Mouse (Mus musculus) thymus, adult 18-20 months (tissue): ENCODE results near the gene Gpx4.

Source experiments
- DNase-seq, 2 experiments: peaks; one replicate each; pipeline ENCODE4 v3.0.0; 2022; ENCODE audit warnings: mixed read lengths in 2 of 2

Gpx4 gene

DNA sequence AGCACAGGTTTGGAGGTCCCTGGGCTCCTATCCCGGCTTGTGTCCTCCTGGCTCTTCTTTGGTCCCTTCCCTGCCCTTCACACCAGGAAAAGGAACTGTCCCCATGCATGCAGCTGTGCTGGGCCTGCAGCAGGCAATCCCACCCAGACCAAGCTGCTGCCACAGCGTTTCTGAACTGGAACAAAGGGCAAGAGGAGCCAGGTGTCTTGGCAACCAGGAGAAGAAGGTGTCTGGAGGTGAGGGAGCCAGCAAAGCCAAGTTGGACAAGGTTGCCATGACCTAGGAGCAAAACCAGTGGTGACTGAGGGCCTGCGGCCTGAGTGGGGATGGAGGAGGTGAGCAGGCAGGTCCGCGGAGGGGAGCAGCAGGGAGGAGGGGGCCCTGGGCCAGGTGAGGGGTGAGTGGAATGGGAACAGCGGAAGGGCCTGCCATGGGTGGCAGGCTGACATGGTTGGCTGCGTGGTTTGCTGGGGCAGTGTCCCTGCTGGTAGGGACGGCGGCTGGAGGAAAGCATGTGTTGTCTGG, at the start of gene Gpx4:
Gene Gpx4 (plus strand): TSS at position 126 of the 525 bp plus-strand sequence.
- no peak for DNase-seq

DNA sequence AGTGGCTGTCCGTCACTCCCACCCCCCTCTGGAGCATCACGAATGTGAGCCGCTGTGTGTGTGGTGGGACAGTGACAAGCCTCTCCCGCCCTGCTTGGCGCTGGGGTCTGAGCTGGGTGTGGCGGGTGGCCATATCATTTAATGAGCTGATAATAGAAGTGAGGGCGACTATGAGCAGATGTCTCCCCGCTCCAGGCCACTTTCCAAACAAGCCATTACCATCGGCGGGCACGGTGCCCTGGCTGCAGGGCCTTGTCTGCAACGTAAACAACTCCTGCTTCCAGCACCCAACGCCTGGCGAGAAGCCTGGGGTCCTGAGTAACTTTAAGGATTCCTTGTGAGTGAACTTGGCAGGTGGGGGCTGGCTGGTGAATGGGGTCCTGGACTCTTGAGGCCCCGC, 49.1 kb upstream of the Gpx4 start:
- DNase-seq = no peak

DNA sequence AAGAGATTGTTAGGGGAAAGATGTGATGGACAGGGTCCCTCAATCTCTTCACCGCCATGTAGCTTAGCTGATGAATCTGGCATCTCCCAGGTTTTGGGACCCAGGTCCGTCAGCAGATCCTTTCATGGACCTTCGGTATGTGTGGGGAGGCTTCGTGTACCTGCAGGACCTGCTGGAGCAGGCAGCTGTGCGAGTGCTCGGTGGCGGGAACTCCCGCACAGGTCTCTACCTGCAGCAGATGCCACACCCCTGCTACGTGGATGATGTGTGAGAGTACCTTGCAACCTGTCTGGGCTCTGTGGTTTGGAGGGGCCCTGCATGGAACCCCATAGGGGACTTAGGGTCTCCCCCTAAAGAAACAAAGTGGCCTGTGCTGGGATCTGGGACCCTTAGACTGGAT, 45.0 kb upstream of the Gpx4 start:
- no peak for DNase-seq

DNA sequence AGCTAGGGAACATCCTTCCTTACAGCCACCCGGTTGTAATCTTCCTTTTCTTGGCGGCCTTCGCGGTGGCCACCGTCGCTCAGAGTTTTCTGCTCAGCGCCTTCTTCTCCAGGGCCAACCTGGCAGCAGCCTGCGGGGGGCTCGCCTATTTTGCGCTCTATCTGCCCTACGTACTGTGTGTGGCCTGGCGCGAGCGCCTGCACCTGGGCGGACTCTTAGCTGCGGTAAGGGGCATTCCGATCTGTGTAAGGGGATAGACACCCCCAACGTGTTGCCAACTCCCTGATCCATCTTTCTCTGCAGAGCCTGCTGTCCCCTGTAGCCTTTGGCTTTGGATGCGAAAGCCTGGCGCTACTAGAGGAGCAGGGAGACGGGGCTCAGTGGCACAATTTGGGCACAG, 44.1 kb upstream of the Gpx4 start:
- no peak for DNase-seq

DNA sequence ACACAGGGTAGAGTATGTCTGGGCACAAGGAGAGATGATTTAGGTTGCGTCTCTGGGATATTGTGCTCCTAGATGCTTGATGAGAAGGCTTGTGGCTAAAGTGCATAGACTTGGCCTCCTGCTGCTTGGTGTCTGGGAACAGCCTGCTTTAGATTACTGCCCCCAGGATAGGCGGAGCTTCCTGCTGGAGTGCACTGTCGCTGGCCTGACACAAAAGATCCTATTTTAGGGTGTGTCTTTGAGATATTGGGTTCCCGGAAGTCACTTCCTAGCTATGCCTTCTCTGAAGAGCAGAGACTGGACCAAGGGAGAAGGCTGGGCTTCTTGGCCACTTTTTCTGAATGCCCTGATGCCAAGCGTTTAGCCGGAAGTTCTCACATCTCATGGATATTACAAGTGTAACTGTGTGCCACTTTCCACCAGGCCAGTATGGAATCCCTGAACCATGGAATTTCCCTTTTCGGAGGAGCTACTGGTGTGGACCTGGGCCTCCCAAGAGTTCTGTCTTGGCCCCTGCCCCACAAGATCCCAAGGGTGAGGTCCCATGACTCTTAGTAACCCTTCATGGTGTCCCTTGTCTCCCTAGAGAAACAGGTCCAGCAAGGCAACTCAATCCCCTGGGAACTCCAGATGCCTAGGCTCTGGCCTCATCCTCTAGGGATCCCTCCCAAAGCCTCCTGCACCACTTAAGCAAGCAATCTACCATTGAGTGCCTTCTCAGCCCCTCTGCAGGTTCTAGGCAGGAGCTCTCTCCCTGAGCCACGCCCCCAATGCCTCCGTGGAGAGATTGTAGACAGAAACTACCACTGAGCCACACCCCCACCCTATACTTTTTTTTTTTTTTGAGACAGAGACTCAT, 43.4 kb upstream of the Gpx4 start:
- no peak for DNase-seq

DNA sequence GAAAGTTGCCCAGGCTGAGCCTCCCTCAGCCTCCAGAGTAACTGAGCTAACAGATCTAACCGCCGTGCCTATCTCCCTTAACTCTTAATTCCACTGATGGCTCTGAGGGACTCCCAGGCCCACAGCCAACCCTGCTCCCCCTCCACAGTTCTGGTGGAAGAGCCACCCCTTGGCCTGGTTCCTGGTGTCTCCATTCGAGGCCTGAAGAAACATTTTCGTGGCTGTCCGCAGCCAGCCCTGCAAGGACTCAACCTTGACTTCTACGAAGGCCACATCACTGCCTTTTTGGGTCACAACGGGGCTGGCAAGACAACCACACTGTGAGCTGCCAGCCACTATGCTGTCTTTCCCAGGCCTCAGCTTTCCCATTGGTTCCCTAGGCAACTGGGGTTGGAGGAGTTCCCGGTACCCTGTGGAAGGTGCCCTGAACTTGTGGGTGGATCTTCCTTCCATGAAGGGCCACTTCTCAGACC, 42.7 kb upstream of the Gpx4 start:
- no peak for DNase-seq

DNA sequence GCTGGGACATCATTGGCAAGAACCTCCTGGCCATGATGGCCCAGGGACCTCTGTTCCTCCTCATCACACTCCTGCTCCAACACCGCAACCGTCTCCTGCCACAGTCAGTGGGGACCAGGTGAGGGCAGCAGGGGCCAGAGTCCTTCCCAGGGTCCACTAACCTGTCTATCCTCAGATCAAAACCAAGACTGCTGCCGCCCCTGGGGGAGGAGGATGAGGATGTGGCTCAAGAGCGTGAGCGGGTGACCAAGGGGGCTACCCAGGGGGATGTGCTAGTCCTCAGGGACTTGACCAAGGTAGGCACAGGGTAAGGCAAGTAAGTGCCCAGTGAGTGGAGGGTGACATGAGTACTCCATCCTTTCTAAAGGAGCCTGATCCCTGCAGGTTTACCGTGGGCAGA, 35.2 kb upstream of the Gpx4 start:
- DNase-seq = no peak

DNA sequence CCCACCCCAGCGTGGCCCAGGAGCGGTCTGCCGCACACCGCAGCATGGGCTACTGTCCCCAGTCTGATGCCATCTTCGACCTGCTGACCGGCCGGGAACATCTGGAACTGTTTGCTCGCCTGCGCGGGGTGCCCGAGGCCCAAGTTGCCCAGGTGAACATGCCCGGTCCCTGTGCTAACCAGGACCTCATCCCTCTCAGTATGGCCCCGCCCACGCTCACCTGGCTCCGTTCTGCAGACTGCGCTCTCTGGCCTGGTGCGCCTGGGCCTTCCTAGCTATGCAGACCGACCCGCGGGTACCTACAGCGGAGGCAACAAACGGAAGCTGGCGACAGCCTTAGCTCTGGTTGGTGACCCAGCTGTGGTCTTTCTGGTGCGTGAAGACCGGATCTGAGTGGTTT, 33.4 kb upstream of the Gpx4 start:
- no peak for DNase-seq

DNA sequence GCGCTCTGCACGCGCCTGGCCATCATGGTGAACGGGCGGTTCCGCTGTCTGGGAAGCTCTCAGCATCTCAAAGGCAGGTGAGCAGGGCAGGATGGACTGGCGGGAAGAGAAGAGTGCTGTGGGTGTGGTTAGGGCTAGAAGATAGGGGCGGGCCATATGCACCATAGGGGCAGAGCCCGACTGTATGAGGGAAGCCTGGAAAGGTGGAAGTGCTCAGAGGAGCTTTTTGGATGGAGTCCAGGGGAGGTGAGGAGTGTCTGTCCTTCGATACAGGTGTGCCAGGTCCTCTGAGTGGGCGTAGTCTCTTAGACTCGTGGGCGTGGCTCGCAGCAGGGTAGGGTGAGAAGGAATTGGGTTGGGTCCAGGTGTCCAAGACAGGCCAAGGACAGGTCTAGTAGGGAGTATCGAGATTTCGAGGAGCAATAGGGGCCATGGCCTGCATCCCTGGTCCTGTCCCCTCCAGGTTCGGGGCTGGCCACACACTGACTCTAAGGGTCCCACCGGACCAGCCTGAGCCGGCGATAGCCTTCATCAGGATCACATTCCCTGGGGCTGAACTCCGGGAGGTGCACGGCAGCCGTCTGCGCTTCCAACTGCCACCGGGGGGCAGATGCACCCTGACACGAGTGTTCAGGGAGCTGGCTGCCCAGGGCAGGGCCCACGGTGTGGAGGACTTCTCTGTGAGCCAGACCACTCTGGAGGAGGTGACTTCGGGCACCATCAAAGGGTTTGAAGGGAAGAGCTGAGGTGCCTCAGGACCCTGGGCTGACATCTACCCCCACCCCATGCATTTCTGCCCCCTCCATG, 32.3 kb upstream of the Gpx4 start:
- no peak for DNase-seq

DNA sequence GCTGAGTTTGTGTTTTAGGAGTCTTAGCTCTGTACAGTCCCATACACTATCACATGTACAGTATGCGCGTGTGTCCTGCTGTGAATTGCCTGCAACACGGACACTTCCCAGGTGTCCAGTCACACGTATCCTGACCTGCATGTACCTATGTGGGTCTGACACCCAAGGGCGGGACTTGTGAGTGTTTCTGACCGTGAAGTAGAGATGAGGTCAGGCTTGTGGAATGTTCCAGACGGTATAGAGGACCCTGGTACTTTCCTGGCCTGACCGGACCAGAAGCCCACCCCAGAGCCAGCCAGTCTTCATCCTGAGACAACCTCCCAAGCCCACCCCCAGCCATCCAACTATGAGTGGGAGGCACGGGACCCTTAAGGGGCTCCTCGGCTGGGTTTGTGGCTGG, 31.4 kb upstream of the Gpx4 start:
- no peak for DNase-seq

DNA sequence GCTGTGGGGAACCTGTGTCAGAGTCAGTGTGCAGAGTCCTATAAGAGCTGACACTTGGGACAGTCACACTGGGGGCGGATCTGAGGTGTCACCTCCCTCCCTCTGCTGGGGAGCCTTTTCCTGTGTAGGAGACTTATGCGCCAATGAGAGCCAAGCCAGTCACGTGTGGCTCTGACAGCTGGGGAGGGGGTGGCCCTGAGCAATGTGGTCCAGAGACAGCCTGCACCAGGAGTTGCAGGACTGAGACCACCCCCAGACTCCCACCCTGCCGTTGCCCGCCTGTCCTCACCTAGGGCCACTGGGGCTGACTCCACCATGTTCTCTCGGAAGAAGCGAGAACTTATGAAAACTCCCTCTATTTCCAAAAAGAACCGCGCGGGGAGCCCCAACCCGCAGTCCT, 30.5 kb upstream of the Gpx4 start, which contains the start of gene Arhgap45:
Gene Arhgap45 (plus strand): TSS at position 143 of the 400 bp plus-strand sequence.
- peak; percentile 87 to 94 for DNase-seq

DNA sequence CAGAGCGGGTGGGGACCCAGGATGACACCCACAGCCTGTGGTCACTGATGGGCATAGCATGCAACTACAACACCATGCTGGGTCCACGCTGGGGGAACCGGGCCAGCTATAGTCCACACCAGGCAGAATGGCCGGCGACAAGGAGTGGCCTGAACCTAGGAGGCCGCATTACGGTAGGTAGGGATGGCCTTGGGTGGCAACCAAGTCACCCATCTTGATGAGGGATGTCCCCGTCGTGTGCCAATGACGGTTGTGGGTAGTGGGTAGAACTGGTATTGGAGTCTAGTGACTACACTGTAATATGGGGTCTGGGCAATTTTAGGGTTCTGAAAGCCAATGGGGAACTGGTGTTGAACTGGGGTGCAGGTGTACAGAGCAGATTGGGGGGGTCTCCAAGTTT, 30.0 kb upstream of the Gpx4 start:
- no peak for DNase-seq

DNA sequence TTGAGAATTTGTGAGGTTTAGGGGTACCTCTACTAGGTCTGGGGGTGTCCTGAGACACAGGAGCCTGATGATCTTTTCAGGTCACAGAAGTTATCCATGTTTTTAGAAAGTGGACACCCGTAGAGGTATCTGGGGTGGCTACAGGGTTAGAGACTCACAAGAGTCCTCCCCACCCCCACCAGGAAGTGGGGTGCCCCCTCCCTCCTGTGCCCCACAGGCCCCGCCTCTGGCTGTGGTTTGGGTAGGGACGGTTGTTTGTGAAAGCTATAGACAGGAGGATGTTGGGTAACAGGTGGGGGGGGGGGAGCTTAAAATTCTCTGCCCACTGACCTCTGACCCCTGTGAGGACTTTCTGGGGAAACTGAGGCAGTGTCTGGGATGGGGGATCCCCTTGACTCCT, 29.6 kb upstream of the Gpx4 start:
- peak; percentile 95 to 97 for DNase-seq

DNA sequence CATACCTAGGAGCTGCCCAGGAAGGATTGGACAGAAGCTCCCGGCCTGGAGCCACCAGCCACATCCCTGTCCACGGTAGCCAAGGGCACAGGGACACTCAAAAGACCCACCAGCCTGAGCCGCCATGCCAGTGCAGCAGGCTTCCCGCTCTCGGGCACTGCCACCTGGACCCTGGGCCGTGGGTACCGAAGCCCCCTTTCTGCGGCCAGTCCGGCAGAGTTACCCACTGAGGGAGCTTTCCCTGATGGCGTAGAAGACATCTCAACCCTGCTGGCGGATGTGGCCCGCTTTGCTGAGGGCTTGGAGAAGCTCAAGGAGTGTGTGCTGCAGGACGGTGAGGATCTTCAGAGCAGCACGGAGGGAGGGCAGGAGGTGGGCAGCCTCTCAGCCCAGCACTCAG, 29.2 kb upstream of the Gpx4 start:
- DNase-seq = peak in 1 of 2 experiments; percentile 64

DNA sequence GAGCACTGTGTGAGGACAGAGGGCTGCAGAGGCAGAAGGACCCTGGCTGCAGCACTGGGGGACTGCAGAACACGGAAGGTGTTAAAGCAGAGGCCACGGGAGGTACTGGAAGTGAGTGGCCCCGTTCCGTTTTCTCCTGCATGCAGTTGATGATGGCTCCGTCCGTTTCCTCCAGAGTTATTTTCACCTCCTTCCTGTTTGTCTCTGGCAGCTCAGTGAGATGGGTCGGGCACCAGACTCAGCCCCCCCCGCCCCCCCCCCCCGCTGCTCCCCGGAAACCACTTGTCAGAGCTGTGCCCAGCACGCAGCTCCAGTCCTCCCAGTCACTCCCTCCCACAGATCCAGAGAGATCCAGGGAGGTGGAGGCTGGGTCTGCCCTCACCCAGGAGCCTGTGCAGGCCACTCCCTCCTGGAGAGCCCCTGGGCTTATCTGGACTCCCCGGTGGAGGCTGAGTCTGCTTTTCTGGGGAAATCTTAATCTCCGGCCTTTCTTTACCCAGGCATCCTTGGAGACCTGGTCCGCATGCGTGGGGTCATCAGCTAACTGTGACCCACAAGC, 28.1 kb upstream of the Gpx4 start:
- DNase-seq = peak in 1 of 2 experiments; percentile 69

DNA sequence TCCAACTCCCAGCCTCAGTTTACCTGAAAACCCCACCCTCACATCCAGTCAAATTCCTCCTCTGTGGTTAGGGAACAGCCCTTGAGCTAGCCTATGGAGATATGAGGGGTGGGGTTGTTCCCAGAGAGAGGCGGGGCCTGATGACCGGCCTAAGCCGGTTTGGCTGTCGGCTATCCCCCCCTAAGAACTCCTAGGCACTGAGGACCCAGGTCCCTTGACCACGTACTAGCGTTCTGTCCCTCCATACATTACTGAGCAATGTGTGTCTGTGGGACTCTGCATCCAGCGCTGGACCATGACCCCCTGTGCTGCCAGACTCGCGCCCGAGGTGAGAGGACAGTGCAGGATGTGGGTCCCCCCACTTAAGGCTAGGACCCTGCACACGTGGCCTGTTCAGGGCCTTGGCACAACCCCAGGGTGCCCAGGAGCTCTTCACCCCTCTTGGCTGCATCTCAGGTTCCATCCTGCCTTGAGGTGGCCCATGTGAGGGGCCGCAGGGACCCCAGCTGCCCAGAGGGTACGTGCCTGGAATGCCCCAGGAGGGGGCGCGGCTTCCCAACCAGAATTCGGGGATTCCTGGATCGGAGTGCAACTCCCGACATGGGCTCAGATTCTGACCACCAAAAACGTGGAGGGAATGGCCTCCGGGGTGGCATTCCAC, 27.4 kb upstream of the Gpx4 start:
- DNase-seq = no peak

DNA sequence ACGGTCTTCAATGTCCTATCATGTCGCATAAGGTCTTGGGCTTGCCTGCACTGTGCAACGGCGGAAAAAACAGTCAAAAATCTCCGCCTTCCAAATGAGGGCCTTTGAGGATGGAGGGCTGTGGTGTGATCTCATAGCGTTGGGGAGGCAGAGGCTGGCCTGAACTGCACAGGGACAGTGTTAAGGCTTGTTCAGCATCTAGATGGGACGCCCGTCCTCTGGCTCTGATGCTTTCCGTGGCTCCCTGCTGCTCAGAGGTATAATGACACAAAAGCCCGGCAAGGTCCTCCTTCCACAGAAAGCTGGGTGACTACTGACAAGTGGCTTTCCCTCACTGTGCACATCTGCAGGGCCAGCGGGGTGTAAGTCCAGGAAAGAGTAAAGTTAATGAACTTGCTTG, 26.8 kb upstream of the Gpx4 start:
- DNase-seq = no peak

DNA sequence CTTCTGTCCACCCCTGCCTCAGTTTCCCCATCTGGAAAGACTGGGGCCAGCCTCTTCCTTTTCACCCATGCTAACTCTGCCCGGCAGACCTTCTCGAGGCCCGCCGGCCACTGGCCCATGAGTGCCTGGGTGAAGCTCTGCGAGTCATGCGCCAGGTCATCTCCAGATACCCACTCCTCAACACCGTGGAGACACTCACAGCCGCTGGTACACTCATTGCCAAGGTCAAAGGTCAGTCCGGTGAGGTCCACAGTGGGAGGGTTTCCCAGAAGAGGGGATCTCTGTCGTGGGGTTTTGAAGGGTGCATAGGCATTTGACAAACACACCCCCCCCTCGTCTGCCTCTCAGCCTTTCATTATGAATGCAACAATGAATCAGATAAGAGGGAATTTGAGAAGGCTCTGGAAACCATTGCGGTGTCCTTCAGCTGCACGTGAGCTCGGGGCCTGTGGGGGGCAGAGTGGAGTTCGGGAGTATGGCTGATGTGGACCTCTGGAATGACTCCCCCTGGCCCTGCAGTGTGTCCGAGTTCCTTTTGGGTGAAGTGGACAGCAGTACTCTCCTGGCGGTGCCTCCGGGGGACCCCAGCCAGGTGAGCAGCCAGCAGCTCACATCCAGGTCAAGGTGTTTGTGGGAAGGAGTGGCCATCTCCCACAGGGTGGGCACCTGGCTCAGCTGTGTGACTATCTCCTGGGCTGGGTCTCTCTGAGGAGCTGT, 26.2 kb upstream of the Gpx4 start:
- DNase-seq = no peak

DNA sequence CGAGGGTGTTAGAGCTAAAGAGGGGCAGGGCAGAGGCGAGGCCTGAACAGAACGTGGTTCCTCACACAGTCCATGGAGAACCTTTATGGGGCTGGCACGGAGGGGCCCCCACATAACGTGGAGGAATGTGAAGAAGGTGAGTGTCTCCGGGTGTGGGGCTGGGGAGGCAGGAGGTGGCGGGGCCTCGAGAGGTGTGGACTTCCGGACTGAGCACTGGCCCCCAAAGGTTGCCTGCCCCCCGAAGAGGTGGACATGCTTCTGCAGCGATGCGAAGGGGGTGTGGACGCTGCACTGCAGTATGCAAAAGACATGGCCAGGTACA, 25.7 kb upstream of the Gpx4 start:
- DNase-seq = no peak

DNA sequence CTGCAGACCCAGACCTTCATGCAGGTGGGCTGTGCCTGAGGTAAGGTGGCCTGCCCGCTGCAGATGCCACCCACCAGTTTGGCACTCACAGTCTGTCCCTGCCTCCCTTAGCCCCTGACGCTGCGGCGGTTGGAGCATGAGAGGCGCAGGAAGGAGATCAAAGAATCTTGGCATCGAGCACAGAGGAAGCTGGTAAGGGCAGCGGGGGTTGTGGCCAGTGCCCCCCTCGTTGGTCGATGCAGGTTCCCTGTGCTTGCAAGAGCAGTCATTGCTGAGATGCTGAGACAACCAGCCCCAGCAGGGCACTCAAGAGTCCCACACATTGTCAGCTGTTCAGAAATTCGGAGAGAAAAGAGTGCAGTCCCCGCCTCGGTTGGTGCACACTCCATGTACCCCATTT, 24.8 kb upstream of the Gpx4 start:
- peak in 1 of 2 experiments; percentile 64 for DNase-seq

DNA sequence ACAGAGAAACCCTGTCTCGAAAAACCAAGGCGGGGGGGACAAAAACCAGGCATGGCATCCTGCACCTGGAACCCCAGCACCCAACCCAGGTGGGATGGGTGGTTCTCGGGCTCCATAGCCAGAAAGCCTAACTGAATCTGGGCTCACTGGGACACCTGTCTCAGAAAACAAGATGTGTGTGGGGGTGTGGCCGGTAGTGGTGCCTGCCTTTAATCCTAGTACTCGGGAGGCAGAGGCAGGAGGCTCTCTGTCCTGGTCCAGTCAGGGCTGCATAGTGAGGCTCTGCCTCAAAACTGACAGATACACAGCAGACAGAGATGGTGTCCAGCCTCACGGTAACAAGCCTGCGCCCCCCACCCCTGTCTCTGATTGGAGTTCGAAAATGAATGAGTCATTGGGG, 24.2 kb upstream of the Gpx4 start:
- no peak for DNase-seq

DNA sequence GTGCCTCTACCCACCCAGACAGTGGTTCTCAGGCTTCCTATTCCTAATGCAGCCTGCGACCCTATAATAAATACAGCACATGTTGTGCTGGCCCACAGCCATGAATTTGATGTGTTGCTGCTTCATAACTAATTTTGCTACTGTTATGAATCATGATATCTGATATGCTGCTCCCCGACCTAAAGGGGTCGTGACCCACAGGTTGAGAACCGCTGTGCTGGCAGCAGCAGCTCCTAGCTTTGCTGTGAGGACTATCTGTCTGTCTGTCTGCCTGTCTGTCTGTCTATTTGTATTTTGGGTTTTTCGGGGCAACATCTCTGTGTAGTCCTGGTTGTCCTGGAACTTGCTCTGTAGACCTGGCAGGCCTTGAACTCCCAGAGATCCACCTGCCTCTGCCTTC, 23.2 kb upstream of the Gpx4 start:
- DNase-seq = no peak
